Mouse (Mus musculus) kidney, embryonic 14.5 days (tissue): Measurements from ENCODE around the gene Mtf1. TPM values are rescaled to one million over a fixed set of nuclear protein-coding genes. Genes with fewer than 3 reads are reported as not detected.

Experiments used
- ATAC-seq: fragments of 200-750 bp; cut with Nextera tagmentation; 2 replicates; pipeline ENCODE4 v1.8.0; 2017; ENCODE audit warnings: moderate number of reproducible peaks, mild to moderate bottlenecking, moderate TSS enrichment, moderate library complexity; ENCODE audit not compliant: low FRiP score, low TSS enrichment
- H3K27ac ChIP-seq: fragments of 300-500 bp; sonication (generic); 2 replicates; pipeline ENCODE4 v1.5.1; 2014; ENCODE audit warnings: low read depth, mild to moderate bottlenecking, low read length, moderate library complexity, mixed read lengths
- H3K27me3 ChIP-seq: fragments of 300-500 bp; sonication (generic); 2 replicates; pipeline ENCODE4 v1.6.1; 2014; ENCODE audit warnings: mild to moderate bottlenecking, low read length; ENCODE audit not compliant: control insufficient read depth, insufficient read depth
- H3K36me3 ChIP-seq: fragments of 300-500 bp; sonication (generic); 2 replicates; pipeline ENCODE4 v1.6.1; 2014; ENCODE audit warnings: low read length, mixed read lengths; ENCODE audit not compliant: control insufficient read depth, insufficient read depth
- H3K4me1 ChIP-seq: fragments of 300-500 bp; sonication (generic); 2 replicates; pipeline ENCODE4 v1.6.1; 2014; ENCODE audit warnings: low read length, mixed read lengths; ENCODE audit not compliant: control insufficient read depth, insufficient read depth
- H3K4me2 ChIP-seq: fragments of 300-500 bp; sonication (generic); replicated peaks from 2 replicates; pipeline ENCODE4 v1.6.1; 2014; ENCODE audit warnings: low read depth, mild to moderate bottlenecking, low read length
- H3K4me3 ChIP-seq: fragments of 300-500 bp; sonication (generic); 2 replicates; pipeline ENCODE4 v1.5.1; 2014; ENCODE audit warnings: mild to moderate bottlenecking, low read length
- H3K9ac ChIP-seq: fragments of 300-500 bp; sonication (generic); 2 replicates; pipeline ENCODE4 v1.6.1; 2014; ENCODE audit warnings: low read depth, mild to moderate bottlenecking, low read length, moderate library complexity
- H3K9me3 ChIP-seq: fragments of 300-500 bp; sonication (generic); 2 replicates; pipeline ENCODE4 v1.6.1; 2016; ENCODE audit warnings: low read length; ENCODE audit not compliant: control insufficient read depth
- WGBS: fragments of 180-500 bp; shearing (Covaris S2); extraction: QIAGEN DNeasy Blood & Tissue Kit; methylation state at CpG from one replicate; pipeline ENCODE4 v1.1.7; 2014; 5-methylcytosine and 5-hydroxymethylcytosine counted together
- polyA plus RNA-seq: library from polyadenylated mRNA; unstranded; fragments of >200 nt; fragmentation: Nextera tagmentation; extraction: Ambion mirVana; gene quantifications from 2 replicates; pipeline ENCODE4 v1.2.1, GENCODE M21; 2014

Mtf1 gene
- polyA plus RNA-seq, 1 experiment from 2014 or later, result 17.5 TPM

GRCm38 (mm10) chr4:124811347-124811975, 9.6 kb downstream of the Mtf1 start:
- Histone ChIP-seq H3K4me1 (no peaks in the 10 kb centered on the region), H3K27me3 (no peaks in the 10 kb centered on the region), H3K27ac (no peak overlapping the region), H3K9ac (no peak overlapping the region), H3K36me3 (peaks cover 20% of the 10 kb centered on the region; the same call in 1 of the 2 replicates), H3K4me3 (no peak overlapping the region), H3K4me2 (no peak overlapping the region), H3K9me3 (no peaks in the 10 kb centered on the region)
- no peak for ATAC-seq
- 76% methylated on average over 9 of the region's 9 CpGs for WGBS

- no peak overlapping the region for H3K9ac ChIP-seq
- peaks cover 18% of the 10 kb centered on the region; the same call in 1 of the 2 replicates for H3K36me3 ChIP-seq
- WGBS, result 95% methylated on average over 11 of the region's 11 CpGs
- H3K27me3 ChIP-seq, result no peaks in the 10 kb centered on the region
- no peak overlapping the region for H3K4me3 ChIP-seq
- no peak for ATAC-seq
- H3K4me1 ChIP-seq, result peaks cover 9% of the 10 kb centered on the region
- no peaks in the 10 kb centered on the region for H3K9me3 ChIP-seq
- H3K27ac ChIP-seq, result no peak overlapping the region
- no peak overlapping the region for H3K4me2 ChIP-seq
Measured at GRCm38 (mm10) chr4:124815901-124816300, 14.0 kb downstream of the Mtf1 start.

GRCm38 (mm10) chr4:124817803-124818202, 15.9 kb downstream of the Mtf1 start:
- H3K4me1 ChIP-seq, result peaks cover 9% of the 10 kb centered on the region
- ATAC-seq, result peak; percentile 83
- H3K9ac ChIP-seq, result no peak overlapping the region
- no peak overlapping the region for H3K4me2 ChIP-seq
- H3K27ac ChIP-seq, result no peak overlapping the region
- no peaks in the 10 kb centered on the region for H3K9me3 ChIP-seq
- WGBS, result 25% methylated on average over 6 of the region's 6 CpGs
- H3K4me3 ChIP-seq, result no peak overlapping the region
- H3K27me3 ChIP-seq, result no peaks in the 10 kb centered on the region
- peaks cover 23% of the 10 kb centered on the region for H3K36me3 ChIP-seq

- Histone ChIP-seq H3K9me3 (no peaks in the 10 kb centered on the region), H3K27ac (no peak overlapping the region), H3K4me3 (no peak overlapping the region), H3K9ac (no peak overlapping the region), H3K36me3 (peaks cover 27% of the 10 kb centered on the region), H3K27me3 (no peaks in the 10 kb centered on the region), H3K4me2 (no peak overlapping the region), H3K4me1 (peaks cover 9% of the 10 kb centered on the region)
- WGBS, result 91% methylated on average over 4 of the region's 4 CpGs
- no peak for ATAC-seq
Measured at GRCm38 (mm10) chr4:124818832-124819231, 16.9 kb downstream of the Mtf1 start.

- Histone ChIP-seq H3K4me1 (no peaks in the 10 kb centered on the region), H3K27ac (no peak overlapping the region), H3K36me3 (peaks cover 59% of the 10 kb centered on the region), H3K4me2 (no peak overlapping the region), H3K9ac (no peak overlapping the region), H3K9me3 (no peaks in the 10 kb centered on the region), H3K27me3 (no peaks in the 10 kb centered on the region), H3K4me3 (no peak overlapping the region)
- no peak for ATAC-seq
- WGBS, result 89% methylated on average over 6 of the region's 6 CpGs
Measured at GRCm38 (mm10) chr4:124824967-124825366, 23.1 kb downstream of the Mtf1 start.

GRCm38 (mm10) chr4:124825371-124825965, 23.6 kb downstream of the Mtf1 start:
- WGBS, result 97% methylated on average over 21 of the region's 21 CpGs
- Histone ChIP-seq H3K4me1 (no peaks in the 10 kb centered on the region), H3K27me3 (no peaks in the 10 kb centered on the region), H3K27ac (no peak overlapping the region), H3K36me3 (peaks cover 59% of the 10 kb centered on the region), H3K9me3 (no peaks in the 10 kb centered on the region), H3K9ac (no peak overlapping the region), H3K4me3 (no peak overlapping the region), H3K4me2 (no peak overlapping the region)
- no peak for ATAC-seq

- no peak overlapping the region for H3K4me2 ChIP-seq
- H3K9ac ChIP-seq, result no peak overlapping the region
- no peak overlapping the region for H3K27ac ChIP-seq
- H3K4me1 ChIP-seq, result no peaks in the 10 kb centered on the region
- H3K9me3 ChIP-seq, result no peaks in the 10 kb centered on the region
- 84% methylated on average over 5 of the region's 5 CpGs for WGBS
- no peak for ATAC-seq
- H3K4me3 ChIP-seq, result no peak overlapping the region
- no peaks in the 10 kb centered on the region for H3K27me3 ChIP-seq
- peaks cover 44% of the 10 kb centered on the region for H3K36me3 ChIP-seq
Measured at GRCm38 (mm10) chr4:124829671-124830070, 27.8 kb downstream of the Mtf1 start.

- Histone ChIP-seq H3K9me3 (no peaks in the 10 kb centered on the region), H3K4me2 (no peak overlapping the region), H3K4me3 (no peak overlapping the region), H3K27me3 (no peaks in the 10 kb centered on the region), H3K36me3 (peaks cover 34% of the 10 kb centered on the region), H3K9ac (no peak overlapping the region), H3K4me1 (no peaks in the 10 kb centered on the region), H3K27ac (no peak overlapping the region)
- no peak for ATAC-seq
- WGBS, result 96% methylated on average over 10 of the region's 10 CpGs
Measured at GRCm38 (mm10) chr4:124832796-124833195, 30.9 kb downstream of the Mtf1 start.

GRCm38 (mm10) chr4:124838035-124838700, 36.3 kb downstream of the Mtf1 start:
- no peaks in the 10 kb centered on the region for H3K27me3 ChIP-seq
- H3K27ac ChIP-seq, result no peak overlapping the region
- H3K4me3 ChIP-seq, result no peak overlapping the region
- ATAC-seq, result no peak
- H3K9ac ChIP-seq, result no peak overlapping the region
- no peak overlapping the region for H3K4me2 ChIP-seq
- H3K9me3 ChIP-seq, result no peaks in the 10 kb centered on the region
- peaks cover 33% of the 10 kb centered on the region for H3K36me3 ChIP-seq
- WGBS, result 90% methylated on average over 14 of the region's 14 CpGs
- H3K4me1 ChIP-seq, result no peaks in the 10 kb centered on the region
